Mouse (Mus musculus): Measurements from ENCODE around the gene Ppp1r3g. TPM values are rescaled to one million over a fixed set of nuclear protein-coding genes. Genes with fewer than 3 reads are reported as not detected.

The Ppp1r3g gene
- total RNA-seq, 2 experiments from 2014 or later: 8.7 to 10.0 TPM

GRCm38 (mm10) chr13:35994067-35994466 lies 35.4 kb downstream of the Ppp1r3g start:
- DNase-seq (ENCODE audit: low spot score in 2 of 2): peak; percentile 55 to 58

GRCm38 (mm10) chr13:35995231-35995630 lies 36.6 kb downstream of the Ppp1r3g start:
- DNase-seq (ENCODE audit: low spot score in 2 of 2): no peak

GRCm38 (mm10) chr13:35995696-35996426 lies 37.2 kb downstream of the Ppp1r3g start:
- no peak for DNase-seq (ENCODE audit: low spot score in 2 of 2)

GRCm38 (mm10) chr13:35997606-35998005 lies 39.0 kb downstream of the Ppp1r3g start:
- no peak for DNase-seq (ENCODE audit: low spot score in 2 of 2)

GRCm38 (mm10) chr13:36000798-36001197 lies 42.2 kb downstream of the Ppp1r3g start:
- DNase-seq (ENCODE audit: low spot score in 2 of 2): no peak

- no peak for DNase-seq (ENCODE audit: low spot score in 2 of 2)
Observed at GRCm38 (mm10) chr13:36009981-36010380, 51.3 kb downstream of the Ppp1r3g start.

GRCm38 (mm10) chr13:36015636-36016035 lies 57.0 kb downstream of the Ppp1r3g start:
- no peak for DNase-seq (ENCODE audit: low spot score in 2 of 2)

GRCm38 (mm10) chr13:36018017-36018416 lies 59.4 kb downstream of the Ppp1r3g start:
- DNase-seq (ENCODE audit: low spot score in 2 of 2): no peak

- peak; percentile 72 to 78 for DNase-seq (ENCODE audit: low spot score in 2 of 2)
Observed at GRCm38 (mm10) chr13:36019309-36020274, 61.0 kb downstream of the Ppp1r3g start.

Other genes starting within 250 kb of the Ppp1r3g start
- 1 to 10 TPM; 4.0 to 5.0 TPM for gene Rpp40, start 52.5 kb upstream of the Ppp1r3g start, total RNA-seq (2021)
- gene Fars2, start 158.6 kb downstream of the Ppp1r3g start, total RNA-seq (2021): 10 to 100 TPM; 34.5 to 39.1 TPM
- gene Lyrm4, start 158.7 kb downstream of the Ppp1r3g start, total RNA-seq (2021): 10 to 100 TPM; 19.6 to 20.6 TPM

All from layer of hippocampus, postnatal 10 days (tissue).